8 mouse cellular contexts compared by ENCODE assay signal in the genomic region with DNA sequence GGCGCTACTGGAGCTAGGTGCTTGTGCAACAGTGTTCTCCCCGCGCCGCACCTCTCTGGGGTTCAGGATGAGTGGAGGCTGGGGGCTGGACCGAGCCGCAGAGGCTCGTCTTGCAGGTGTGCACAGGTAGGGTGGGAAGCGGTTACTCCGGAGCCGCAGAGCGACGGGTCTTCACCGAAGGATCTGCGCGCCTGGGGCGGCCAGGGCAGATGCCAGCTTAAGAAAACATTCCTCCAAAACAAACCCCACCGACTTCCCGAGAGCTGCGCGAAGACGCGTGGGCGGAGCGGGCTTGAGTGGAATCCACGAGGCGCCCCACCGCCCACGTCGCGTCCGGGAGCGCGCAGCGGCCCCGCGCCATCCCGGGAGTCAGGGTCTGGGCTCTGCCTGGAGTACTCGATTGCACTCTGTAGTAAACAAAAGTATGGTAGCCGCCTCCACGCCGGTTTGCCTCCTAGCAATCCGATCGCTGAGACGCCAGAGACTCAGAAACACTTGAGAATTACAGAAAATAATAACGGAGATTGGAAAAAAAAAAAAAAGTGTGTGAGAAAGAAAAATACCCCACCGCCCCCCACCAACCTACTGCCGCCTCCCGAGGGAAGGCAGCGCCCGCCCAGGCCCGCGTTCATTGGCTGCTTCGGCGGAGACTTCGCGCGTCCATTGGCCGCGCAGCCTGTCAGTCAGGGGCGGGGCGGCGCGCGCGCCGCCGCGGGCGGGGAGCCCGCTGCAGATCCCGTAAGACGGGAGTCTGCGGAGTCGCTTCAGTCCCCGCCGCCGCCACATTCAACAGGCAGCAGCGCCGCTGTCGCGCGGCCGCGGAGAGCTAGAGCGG. TPM values are rescaled to one million over a fixed set of nuclear protein-coding genes. Genes with fewer than 3 reads are reported as not detected.
DNase-seq lines count a peak whose midpoint lies in the region; ATAC-seq and TF ChIP-seq lines count a peak whose summit lies in the region.

Gene Foxo1, plus strand, starts transcription at position 685 of the 835 bp plus-strand sequence.

- TF ChIP-seq CTCF in CH12.LX (conservative IDR thresholded peaks at IDR 0.05 in 1 of 2, IDR thresholded peaks at IDR 0.05 in 1 of 2; ENCODE audit: low read depth in 2 of 2, low read length in 2 of 2): no peak
- TF ChIP-seq CTCF in liver, postnatal 0 days (IDR thresholded peaks at IDR 0.05; ENCODE audit: low read depth): no peak
- TF ChIP-seq CTCF in testis, adult 2 months (IDR thresholded peaks at IDR 0.05; ENCODE audit: control insufficient read depth, insufficient read depth, insufficient replicate concordance, low read depth, low read length): no peak

- H3K4me1 ChIP-seq in CH12.LX (ENCODE audit: control insufficient read depth in 1 of 2, insufficient read depth in 2 of 2): peaks cover 0 to 31% of the 10 kb centered on the region in 2 experiments; a peak in 2 of 4 replicates
- H3K4me1 ChIP-seq in forebrain, embryonic 12.5 days: peaks cover 29% of the 10 kb centered on the region
- H3K4me1 ChIP-seq in heart, embryonic 16.5 days (ENCODE audit: control insufficient read depth, insufficient read depth, low read length): peaks cover 26% of the 10 kb centered on the region
- H3K4me1 ChIP-seq in liver, postnatal 0 days (ENCODE audit: insufficient read depth): peaks cover 13% of the 10 kb centered on the region
- H3K4me1 ChIP-seq in neural tube, embryonic 14.5 days (ENCODE audit: control insufficient read depth, insufficient read depth, low read length): peaks cover 13% of the 10 kb centered on the region
- H3K4me1 ChIP-seq in testis, adult 2 months (ENCODE audit: control insufficient read depth, insufficient read depth, low read length): peaks cover 13% of the 10 kb centered on the region

- peaks cover 9% of the 10 kb centered on the region for H3K27me3 ChIP-seq in CH12.LX (replicated peaks)
- H3K27me3 ChIP-seq in forebrain, embryonic 12.5 days: peaks cover 55% of the 10 kb centered on the region
- peaks cover 2% of the 10 kb centered on the region; the same call in 1 of the 2 replicates for H3K27me3 ChIP-seq in heart, embryonic 16.5 days (ENCODE audit: control insufficient read depth, insufficient read depth, low read length)
- H3K27me3 ChIP-seq in liver, postnatal 0 days (ENCODE audit: insufficient read depth, low read length): peaks cover 18% of the 10 kb centered on the region
- peaks cover 37% of the 10 kb centered on the region for H3K27me3 ChIP-seq in neural tube, embryonic 14.5 days (ENCODE audit: control insufficient read depth, insufficient read depth, low read length)
- no peaks in the 10 kb centered on the region for H3K27me3 ChIP-seq in testis, adult 2 months (ENCODE audit: control insufficient read depth, insufficient read depth, low read length)

- peak within 1 kb of the TSS; percentile 92 for H3K4me2 ChIP-seq in CH12.LX (ENCODE audit: insufficient read depth, low read depth, poor library complexity, severe bottlenecking)
- H3K4me2 ChIP-seq in forebrain, embryonic 12.5 days: peak within 1 kb of the TSS; percentile 98
- H3K4me2 ChIP-seq in heart, embryonic 16.5 days (ENCODE audit: low read depth, low read length): peak within 1 kb of the TSS; percentile 95
- peak within 1 kb of the TSS; percentile 98 for H3K4me2 ChIP-seq in liver, postnatal 0 days (ENCODE audit: low read depth, low read length)
- H3K4me2 ChIP-seq in neural tube, embryonic 14.5 days (ENCODE audit: low read depth, low read length): peak within 1 kb of the TSS; percentile 81

- peak; percentile 97 for ATAC-seq in forebrain, embryonic 12.5 days (ENCODE audit: low FRiP score)
- peak; percentile 93 for ATAC-seq in heart, embryonic 16.5 days (replicated peaks; ENCODE audit: extremely low read depth, insufficient read depth, low FRiP score)
- peak; percentile 90 for ATAC-seq in liver, postnatal 0 days
- ATAC-seq in neural tube, embryonic 14.5 days (ENCODE audit: low read depth): peak; percentile 96

- peaks cover 31% of the 10 kb centered on the region for H3K79me2 ChIP-seq in CH12.LX (replicated peaks; ENCODE audit: control insufficient read depth, extremely low read depth, insufficient read depth, poor library complexity, severe bottlenecking)

- peak within 1 kb of the TSS; percentile 26 for H3K27ac ChIP-seq in CH12.LX (ENCODE audit: insufficient read depth, low read depth)
- H3K27ac ChIP-seq in forebrain, embryonic 12.5 days: peak within 1 kb of the TSS; percentile 63
- H3K27ac ChIP-seq in heart, embryonic 16.5 days (ENCODE audit: low read length): peak within 1 kb of the TSS; percentile 94
- peak within 1 kb of the TSS; percentile 89 for H3K27ac ChIP-seq in liver, postnatal 0 days (ENCODE audit: low read depth)
- H3K27ac ChIP-seq in neural tube, embryonic 14.5 days (ENCODE audit: low read depth, low read length): peak within 1 kb of the TSS; percentile 67
- peak within 1 kb of the TSS; percentile 75 for H3K27ac ChIP-seq in testis, adult 2 months (ENCODE audit: control insufficient read depth, insufficient read depth, low read depth, low read length)

- WGBS in forebrain, embryonic 12.5 days: under 1% methylated on average over 85 of the region's 85 CpGs
- WGBS in heart, embryonic 16.5 days: under 1% methylated on average over 85 of the region's 85 CpGs
- WGBS in liver, postnatal 0 days (ENCODE audit: insufficient replicate concordance): under 1% methylated on average over 80 of the region's 85 CpGs
- under 1% methylated on average over 78 of the region's 85 CpGs for WGBS in neural tube, embryonic 14.5 days

- TF ChIP-seq EP300 in CH12.LX (IDR thresholded peaks at IDR 0.05; ENCODE audit: low read length): no peak
- TF ChIP-seq EP300 in liver, postnatal 0 days (IDR thresholded peaks at IDR 0.05; ENCODE audit: low read depth): no peak

- H3K4me3 ChIP-seq in CH12.LX (replicated peaks in 1 of 3; ENCODE audit: low read depth in 2 of 3, low read length in 2 of 3, poor library complexity in 1 of 3): peak within 1 kb of the TSS; percentile 83 to 90 (median 89)
- peak within 1 kb of the TSS; percentile 77 for H3K4me3 ChIP-seq in forebrain, embryonic 12.5 days (replicated peaks)
- H3K4me3 ChIP-seq in heart, embryonic 16.5 days (ENCODE audit: low read length): peak within 1 kb of the TSS; percentile 85
- H3K4me3 ChIP-seq in liver, postnatal 0 days (ENCODE audit: low read depth, low read length): peak within 1 kb of the TSS; percentile 92
- H3K4me3 ChIP-seq in neural tube, embryonic 14.5 days (ENCODE audit: low read depth, low read length): peak within 1 kb of the TSS; percentile 77
- H3K4me3 ChIP-seq in testis, adult 2 months (ENCODE audit: control insufficient read depth, low read depth, low read length): peak within 1 kb of the TSS; percentile 89

- dilution Hi-C loops in CH12.LX (cut with MboI; ENCODE audit: extremely low pct_ligation_motif_present, extremely low pct_unique_long_range_greater_than_20kb, low sequenced_read_pairs): no loop called here

- H3K9ac ChIP-seq in CH12.LX (ENCODE audit: insufficient read depth, low read depth): peak within 1 kb of the TSS; percentile 51
- peak within 1 kb of the TSS; percentile 67 for H3K9ac ChIP-seq in forebrain, embryonic 12.5 days
- peak within 1 kb of the TSS; percentile 85 for H3K9ac ChIP-seq in heart, embryonic 16.5 days (ENCODE audit: low read length)
- peak within 1 kb of the TSS; percentile 92 for H3K9ac ChIP-seq in liver, postnatal 0 days (replicated peaks)
- H3K9ac ChIP-seq in neural tube, embryonic 14.5 days (replicated peaks; ENCODE audit: low read depth, low read length): peak within 1 kb of the TSS; percentile 57

- no peaks in the 10 kb centered on the region for H3K36me3 ChIP-seq in CH12.LX (replicated peaks in 1 of 2; ENCODE audit: control insufficient read depth in 1 of 2, insufficient read depth in 1 of 2, low read length in 1 of 2)
- no peaks in the 10 kb centered on the region for H3K36me3 ChIP-seq in forebrain, embryonic 12.5 days (replicated peaks)
- no peaks in the 10 kb centered on the region for H3K36me3 ChIP-seq in heart, embryonic 16.5 days (ENCODE audit: control insufficient read depth, insufficient read depth)
- no peaks in the 10 kb centered on the region for H3K36me3 ChIP-seq in liver, postnatal 0 days (replicated peaks; ENCODE audit: insufficient read depth, low read length)
- no peaks in the 10 kb centered on the region for H3K36me3 ChIP-seq in neural tube, embryonic 14.5 days (ENCODE audit: control insufficient read depth, insufficient read depth, low read length)
- H3K36me3 ChIP-seq in testis, adult 2 months (ENCODE audit: control insufficient read depth, insufficient read depth, low read length): no peaks in the 10 kb centered on the region

- H3K9me3 ChIP-seq in CH12.LX (replicated peaks; ENCODE audit: low read length): no peaks in the 10 kb centered on the region
- H3K9me3 ChIP-seq in forebrain, embryonic 12.5 days: no peaks in the 10 kb centered on the region
- no peaks in the 10 kb centered on the region for H3K9me3 ChIP-seq in heart, embryonic 16.5 days (replicated peaks; ENCODE audit: control insufficient read depth, low read length)
- no peaks in the 10 kb centered on the region for H3K9me3 ChIP-seq in liver, postnatal 0 days (ENCODE audit: low read length)
- no peaks in the 10 kb centered on the region for H3K9me3 ChIP-seq in neural tube, embryonic 14.5 days (ENCODE audit: control insufficient read depth, low read length)

- in situ Hi-C loops in CH12.LX (cut with MboI; ENCODE audit: low pct_ligation_motif_present, low pct_unique_long_range_greater_than_20kb, low sequenced_read_pairs): loop anchor here (10.0 to 25.0 kb wide), 3 partner anchors 177 to 1194 kb away; partner anchors contain the start of genes Nhlrc3 and Proser1

- TF ChIP-seq RAD21 in CH12.LX (IDR thresholded peaks at IDR 0.05; ENCODE audit: low read depth, low read length): no peak; the same call in 1 of the 2 replicates

- TF ChIP-seq POLR2A in CH12.LX (IDR thresholded peaks at IDR 0.05; ENCODE audit: low read depth, low read length): peak; percentile 91
- TF ChIP-seq POLR2A in testis, adult 2 months (IDR thresholded peaks at IDR 0.05; ENCODE audit: control insufficient read depth, low read depth, low read length): peak; percentile 74

- DNase-seq in CH12.LX (ENCODE audit: extremely low read depth): peak; percentile 72
- peak; percentile 66 for DNase-seq in c-Kit-positive CD71-positive TER-119-negative erythroid progenitor cells, embryonic 14.5 days (ENCODE audit: low read depth)
- peak; percentile 90 to 94 for DNase-seq in kidney, postnatal 36 days
- DNase-seq in liver, postnatal 0 days: peak; percentile 91

TF ChIP-seq in CH12.LX, 34 proteins besides CTCF, POLR2A, EP300 and RAD21 (continues in another document):
- TF ChIP-seq MXI1 (IDR thresholded peaks at IDR 0.05; ENCODE audit: low read depth, low read length) (peak; percentile 63), MEF2A (IDR thresholded peaks at IDR 0.05; ENCODE audit: borderline replicate concordance, low read depth, low read length) (no peak)

RNA-seq across cellular contexts. Expression of gene Foxo1, which starts in this region (rescaled TPM):
- total RNA-seq in CH12.LX (2012; rRNA removed): 1.2 and 1.3 TPM in 2 replicates
- total RNA-seq in CH12.LX (2014; rRNA removed): 0.50 and 0.79 TPM in 2 replicates
- 6.0 and 6.9 TPM in 2 replicates for polyA plus RNA-seq in CH12.LX (2012; ENCODE audit: insufficient read length, low read depth)
- 2.9 and 3.4 TPM in 2 replicates for polyA plus RNA-seq in forebrain, embryonic 12.5 days (2016; fragmentation: Nextera tagmentation; extraction: Ambion mirVana)
- polyA plus RNA-seq in heart, embryonic 16.5 days (2015; fragmentation: Nextera tagmentation; extraction: Ambion mirVana): 4.9 and 5.1 TPM in 2 replicates
- polyA plus RNA-seq in liver, postnatal 0 days (2015; fragmentation: Nextera tagmentation; extraction: Ambion mirVana): 3.5 and 3.7 TPM in 2 replicates
- 2.1 and 3.6 TPM in 2 replicates for polyA plus RNA-seq in neural tube, embryonic 14.5 days (2014; fragmentation: Nextera tagmentation; extraction: Ambion mirVana)
- polyA plus RNA-seq in testis, adult 2 months (2012; rRNA removed): 1.7 and 2.2 TPM in 2 replicates

Comparison
In these comparisons a context has a peak if more than half of its experiments do, and no peak if none do; other contexts are left out.
1. Peak in every context shown above with its lines: DNase-seq, ATAC-seq, H3K4me3 ChIP-seq and H3K27ac ChIP-seq.
2. H3K27ac ChIP-seq: peak in every context shown above with its lines; median percentile 94 in heart, embryonic 16.5 days; 89 in liver, postnatal 0 days; 75 in testis, adult 2 months; 67 in neural tube, embryonic 14.5 days; 63 in forebrain, embryonic 12.5 days; 26 in CH12.LX.